Mouse (Mus musculus) cerebellum, postnatal 4 days (tissue): ENCODE results near the gene Brd7.

Experiments
- DNase-seq, 2 experiments: peaks; one replicate each; pipeline ENCODE4 v3.0.0; 2022; ENCODE audit warnings: low spot score in 2 of 2, mixed read lengths in 1 of 2

The Brd7 gene

DNA sequence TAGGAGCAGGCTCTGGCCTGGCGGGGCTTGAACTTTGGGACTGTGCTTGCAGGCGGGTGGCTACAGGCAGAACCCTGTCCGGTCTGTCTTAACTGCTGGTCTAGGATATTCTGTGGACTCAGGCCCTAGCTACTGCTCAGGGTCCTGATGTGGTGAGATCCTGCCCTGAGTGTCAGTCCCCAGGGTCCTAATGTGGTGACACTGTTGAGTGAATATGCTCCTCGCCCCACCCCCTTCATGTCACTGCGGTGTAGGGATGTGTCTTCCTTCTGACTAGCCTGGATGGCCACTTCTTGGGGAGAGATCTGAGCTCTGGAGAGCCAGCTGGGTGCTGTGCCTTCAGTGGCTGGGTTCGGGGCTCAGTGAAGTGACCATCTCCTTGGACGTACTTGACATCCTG lies 52.1 kb downstream of the Brd7 start:
- DNase-seq: no peak

DNA sequence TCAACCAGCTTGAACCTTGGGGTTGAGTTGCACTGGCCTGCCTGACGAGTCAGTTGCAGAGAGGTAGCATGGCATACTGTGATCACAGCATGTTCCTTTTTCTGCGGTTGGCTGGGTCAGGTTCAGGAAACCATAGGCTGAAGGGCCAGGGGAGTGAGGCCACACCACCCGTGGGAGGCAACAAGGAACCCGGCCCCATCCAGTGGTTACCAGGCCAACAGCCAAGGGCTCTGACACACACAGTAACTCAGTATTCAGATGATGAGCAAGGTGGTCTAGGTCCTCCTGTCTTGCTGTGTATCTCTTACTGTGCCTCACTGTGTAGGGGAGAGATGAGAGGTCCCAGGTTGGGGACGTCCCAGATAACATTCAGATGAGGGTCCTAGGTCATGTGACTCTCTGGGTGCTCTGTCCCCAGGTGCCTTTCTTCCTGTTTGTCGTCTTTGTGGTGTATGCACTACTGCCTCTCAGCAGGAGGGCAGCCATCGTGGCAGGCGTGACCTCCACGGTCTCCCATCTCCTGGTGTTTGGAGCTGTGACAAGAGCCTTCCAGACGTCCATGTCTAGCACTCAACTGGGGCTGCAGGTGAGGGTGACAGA lies 52.6 kb downstream of the Brd7 start:
- no peak for DNase-seq

DNA sequence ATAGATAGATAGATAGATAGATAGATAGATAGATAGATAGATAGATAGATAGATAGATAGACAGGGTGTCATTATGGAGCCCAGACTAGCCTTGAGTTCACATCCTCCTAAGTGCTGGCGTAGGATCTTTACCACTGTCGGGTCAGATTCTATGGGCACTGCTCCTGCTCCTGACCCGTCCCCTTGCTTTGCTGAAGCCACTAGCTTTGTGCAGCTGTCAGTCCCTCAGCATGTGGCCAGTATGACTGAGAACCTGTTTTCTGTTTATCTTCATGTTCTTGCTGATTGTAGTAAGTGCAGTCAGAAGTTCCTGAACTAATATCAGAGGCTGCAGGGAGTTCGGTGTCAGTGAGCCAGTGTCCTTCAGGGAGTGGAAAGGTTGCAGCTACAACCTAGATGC lies 54.3 kb downstream of the Brd7 start:
- no peak for DNase-seq

GRCm38 (mm10) chr8:88306511-88306910 lies 55.5 kb downstream of the Brd7 start:
- no peak for DNase-seq

- DNase-seq: no peak
Measured at GRCm38 (mm10) chr8:88305814-88306213, 56.2 kb downstream of the Brd7 start.

DNA sequence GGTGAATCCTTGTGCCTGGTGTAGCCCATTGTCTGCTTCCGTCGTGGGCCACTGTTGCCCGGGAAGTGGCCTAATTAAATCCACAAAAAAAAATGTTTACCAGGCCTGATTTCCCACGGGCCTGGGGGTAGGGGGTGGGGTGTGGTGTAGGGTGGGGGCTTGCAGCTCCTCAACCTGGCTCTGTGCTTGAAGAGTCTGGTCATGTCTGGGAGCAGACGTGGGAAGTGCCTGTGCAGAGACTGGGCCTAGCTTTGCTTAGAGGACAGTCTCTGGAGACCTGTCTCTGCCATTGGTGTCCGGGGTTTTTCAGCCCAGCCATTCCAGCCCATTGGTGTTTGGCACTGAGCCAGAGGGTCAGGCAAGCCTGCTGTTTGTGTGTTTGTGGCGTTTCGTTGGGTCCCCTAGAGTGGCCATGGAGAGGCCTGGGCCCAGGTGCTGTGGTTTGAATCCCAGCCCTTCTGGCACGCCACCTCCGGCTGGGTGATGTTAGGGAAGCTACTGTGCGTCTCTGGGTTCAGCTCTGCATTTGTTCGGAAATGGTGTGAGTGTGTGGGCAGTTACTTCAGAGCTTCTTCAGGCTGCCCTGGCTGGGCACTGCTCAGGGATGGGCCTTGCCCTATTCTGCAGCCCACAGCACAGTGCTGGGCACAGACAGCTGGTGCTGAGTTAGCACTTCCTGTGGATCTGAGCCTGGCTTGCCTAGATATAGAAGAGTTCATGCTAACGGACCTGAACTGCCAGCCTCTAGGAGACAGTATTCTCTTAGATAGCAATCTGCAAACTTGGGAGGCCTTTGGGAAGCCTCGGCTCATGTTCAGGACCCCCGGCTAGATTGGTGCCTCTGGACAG lies 60.2 kb downstream of the Brd7 start:
- DNase-seq: peak in 1 of 2 experiments; percentile 40

DNA sequence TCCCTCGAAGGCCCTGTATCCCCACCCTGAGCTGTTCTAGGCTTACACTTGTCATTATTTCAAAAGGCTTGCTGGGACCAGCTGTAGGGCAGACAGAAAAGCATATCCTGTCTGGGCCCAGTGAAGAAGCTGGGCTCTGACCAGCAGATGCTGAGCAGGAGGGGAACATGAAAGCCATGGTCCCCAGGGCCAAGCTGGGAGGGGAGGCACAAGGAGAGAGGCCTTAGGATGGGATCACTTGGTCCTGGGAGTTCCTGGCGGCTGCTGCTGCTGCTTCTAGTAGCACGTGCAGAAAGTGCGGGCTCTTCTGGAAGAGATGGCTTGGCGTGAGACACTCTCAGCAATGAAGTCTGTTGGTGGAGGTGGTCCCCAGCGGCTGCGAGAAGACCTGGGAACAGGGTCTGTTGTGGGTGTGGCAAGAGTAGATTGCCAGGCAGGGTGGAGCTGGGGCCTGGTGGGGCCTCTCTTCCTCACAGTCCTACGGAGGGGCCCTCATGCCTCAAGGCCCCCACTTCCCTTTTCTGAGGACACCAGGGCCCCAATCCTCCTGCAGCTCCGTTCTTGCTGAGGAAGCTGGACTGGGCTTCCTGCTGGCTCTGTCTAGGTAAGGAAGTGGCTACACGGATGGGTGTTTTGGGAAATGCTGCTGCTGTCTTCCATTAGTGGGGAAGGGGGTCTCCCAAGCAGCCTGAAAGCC lies 61.9 kb downstream of the Brd7 start:
- no peak for DNase-seq

DNA sequence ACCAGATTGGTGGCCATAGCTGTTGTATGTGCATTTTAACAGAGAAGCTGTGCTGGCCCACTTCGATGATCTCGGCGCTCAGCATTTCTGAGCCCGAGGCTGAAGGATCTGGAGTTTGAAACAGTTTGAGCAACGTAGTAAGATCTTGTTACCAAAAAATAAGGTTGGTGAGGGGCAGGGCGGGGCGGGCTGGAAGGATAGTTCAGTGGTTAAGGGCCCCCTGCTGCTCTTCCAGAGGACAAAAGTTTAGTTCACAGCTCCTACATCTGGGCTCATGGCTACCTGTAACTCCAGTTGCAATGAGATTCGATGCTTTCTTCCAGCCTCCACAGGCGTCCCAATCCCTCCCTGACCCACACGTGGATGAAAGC lies 63.3 kb downstream of the Brd7 start:
- DNase-seq: no peak

- no peak for DNase-seq
Measured at GRCm38 (mm10) chr8:88297976-88298732, 63.8 kb downstream of the Brd7 start.

DNA sequence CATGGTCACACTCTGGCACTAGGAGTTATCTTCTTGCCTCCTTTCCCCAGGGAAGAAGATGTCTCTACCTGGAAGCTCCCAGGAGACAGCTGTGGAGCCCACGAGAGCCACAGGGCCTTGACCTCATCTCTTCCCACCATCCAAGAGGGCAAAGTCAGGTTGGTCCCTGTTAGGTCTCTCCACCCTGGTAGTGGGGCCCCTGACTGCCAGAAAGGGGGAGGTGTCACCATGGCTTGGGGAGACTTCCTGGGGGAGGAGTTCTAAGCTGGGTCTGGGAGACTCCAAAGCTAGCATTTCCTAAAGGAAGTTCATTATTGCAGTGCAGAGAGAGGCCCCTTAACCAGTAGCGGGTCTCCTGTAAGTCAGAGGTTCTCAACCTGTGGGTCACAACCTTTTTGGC lies 67.0 kb downstream of the Brd7 start:
- no peak for DNase-seq

DNA sequence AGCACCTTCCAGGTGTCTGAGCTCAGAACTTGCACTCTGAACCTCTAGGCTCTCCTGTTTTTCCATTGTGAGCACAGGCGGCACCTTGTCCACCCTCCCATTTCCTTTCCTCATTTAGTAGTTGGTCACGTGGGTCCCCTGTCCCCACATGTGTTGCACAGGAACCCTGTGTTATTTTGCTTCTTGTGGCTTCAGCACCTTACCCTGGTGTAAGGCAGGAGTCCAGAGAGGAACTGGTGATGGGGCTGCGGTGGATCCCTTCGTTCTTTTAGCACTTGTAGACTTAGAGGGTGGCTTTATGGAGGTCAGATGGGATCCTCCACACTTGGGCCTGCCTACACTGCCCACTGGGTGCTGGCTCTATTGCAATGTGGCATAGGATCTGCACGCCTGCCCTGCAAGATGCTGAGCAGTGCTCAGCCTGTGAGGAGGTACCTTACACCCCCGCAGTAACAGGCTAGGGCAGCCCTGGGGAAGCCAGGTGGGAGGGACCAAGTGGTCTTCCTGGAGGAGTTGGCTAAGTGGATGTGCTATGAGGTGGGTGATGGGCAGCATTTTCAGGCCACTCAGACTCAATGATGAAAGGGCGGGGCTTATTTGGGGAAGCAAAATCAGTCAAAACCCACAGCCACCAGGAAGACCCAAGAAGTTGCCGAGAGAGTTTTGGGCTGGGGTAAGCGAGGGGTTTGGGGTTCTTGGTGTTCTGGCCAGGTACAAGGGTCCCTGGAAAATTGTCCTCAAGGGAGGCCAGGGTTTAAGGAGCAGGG lies 68.2 kb downstream of the Brd7 start:
- DNase-seq: no peak

GRCm38 (mm10) chr8:88292926-88293325 lies 69.1 kb downstream of the Brd7 start:
- DNase-seq: no peak

DNA sequence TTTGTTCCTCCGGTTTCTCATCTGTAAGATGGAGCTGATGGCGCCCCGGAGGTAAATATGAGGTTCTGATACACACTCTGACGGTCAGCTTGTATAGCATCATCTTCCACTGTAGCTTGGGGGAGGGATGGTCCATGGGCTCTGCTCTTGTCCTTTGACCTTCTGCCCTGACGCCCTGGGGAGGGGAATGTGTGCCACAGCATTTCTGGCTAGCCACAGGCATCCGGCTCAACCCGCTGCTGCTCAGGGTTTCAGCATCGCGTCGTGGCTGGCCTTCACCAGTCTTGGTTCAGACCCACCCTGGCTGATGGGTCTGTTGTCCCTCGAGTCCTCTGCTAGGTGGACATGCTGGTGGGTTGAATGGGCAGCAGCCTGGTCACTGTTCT lies 70.7 kb downstream of the Brd7 start:
- no peak for DNase-seq

DNA sequence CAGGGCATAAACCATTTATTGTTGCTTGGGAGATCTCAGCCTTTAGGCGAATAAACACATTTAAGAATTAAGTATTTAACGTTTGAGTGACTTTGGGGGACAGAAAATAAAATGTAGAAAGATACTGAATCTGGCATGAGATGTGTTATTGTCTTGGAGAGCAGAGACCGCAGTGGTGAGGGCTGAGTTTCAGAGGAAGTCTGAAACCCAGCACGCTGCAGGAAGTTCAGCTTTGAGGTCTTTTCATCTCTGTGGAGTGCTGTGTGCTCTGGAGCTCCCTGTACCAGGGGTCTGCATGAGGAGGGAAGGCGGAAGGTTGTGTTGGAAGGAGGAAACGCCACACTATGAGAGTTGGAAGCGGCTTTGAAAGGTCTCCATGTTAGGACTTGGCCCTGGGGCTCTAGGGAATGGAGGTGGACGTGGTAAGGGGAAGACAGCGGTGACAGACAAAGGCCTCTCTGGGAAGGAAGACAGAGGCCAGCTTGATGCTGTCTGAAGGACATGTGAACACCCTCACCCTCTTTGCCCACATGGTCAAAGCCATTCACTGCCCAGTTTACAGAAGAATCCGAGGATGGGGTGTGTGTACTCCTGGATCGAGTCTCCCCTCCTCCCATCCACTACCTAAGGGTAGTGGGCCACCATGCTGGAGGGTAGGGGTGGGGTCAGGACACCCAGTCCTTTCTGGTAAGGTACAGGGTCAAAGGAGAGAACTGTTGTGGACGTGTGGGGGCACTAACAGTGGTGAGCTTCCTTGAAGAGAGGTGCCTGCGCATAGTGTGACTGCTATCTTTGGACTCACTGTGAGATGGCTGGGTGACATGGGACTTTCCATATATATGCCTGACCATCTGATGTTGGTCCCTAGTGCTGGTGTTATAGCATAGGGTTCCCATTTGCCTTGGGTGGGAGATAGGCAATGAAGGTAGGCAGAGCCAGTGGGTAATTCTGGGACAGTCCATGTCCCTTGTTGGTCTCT lies 71.4 kb downstream of the Brd7 start:
- no peak for DNase-seq

GRCm38 (mm10) chr8:88289901-88290300 lies 72.1 kb downstream of the Brd7 start:
- DNase-seq: no peak

DNA sequence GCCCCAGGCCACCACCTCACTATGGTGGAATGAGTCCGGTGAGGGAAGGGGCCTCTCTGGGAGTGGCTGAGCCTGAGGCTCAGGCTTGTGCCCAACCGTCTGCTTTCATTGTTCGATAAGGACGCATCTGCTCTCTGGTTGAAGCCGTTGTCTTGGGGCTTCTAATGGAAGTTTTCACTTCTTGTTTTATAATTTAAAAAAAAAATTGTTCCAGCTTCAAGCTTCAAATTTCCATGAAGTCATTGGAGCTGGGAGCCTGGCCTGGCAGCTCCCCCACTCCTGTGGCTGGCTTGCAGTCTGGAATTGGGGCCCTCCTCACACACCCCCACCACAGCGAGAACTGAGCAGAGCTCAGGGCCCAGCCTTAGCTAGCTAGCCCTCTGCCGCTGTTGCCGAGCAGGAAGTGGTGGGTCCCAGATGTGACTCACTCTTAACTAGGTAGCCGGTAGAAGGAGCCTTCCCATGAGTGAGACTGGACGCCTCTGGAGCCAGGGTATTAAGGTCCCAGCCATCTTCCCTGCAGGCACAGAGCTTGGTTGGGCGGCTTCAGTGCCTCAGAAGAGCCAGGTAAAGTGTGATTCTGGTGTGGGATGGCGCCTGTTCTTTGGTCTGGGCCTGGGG lies 73.3 kb downstream of the Brd7 start:
- no peak for DNase-seq

DNA sequence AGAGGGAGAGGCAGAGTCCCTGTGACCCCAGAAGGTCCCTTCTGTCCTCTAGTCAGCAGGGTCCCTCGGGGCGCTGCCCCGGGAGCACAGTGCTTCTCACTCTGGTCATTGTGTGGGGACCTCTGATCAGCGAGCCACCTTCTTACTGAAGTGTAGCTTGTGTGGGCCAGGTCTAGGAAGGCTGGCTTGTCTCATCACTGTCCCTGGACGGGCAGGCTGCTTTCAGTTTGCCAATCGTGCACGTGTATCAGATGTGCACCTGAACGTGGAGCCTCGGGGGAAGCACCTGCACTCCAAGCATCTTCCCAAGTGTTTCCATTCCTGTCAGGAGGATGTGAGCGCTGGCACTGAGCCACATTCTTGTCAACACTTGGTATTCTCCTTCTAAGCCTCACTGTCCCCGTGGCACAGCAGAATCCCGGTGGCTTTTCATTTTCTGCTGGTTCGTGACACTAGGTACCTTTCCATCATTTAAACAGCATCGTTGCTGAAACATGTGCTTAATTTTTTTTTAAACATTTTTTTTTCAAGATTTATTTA lies 75.5 kb downstream of the Brd7 start:
- DNase-seq: no peak

DNA sequence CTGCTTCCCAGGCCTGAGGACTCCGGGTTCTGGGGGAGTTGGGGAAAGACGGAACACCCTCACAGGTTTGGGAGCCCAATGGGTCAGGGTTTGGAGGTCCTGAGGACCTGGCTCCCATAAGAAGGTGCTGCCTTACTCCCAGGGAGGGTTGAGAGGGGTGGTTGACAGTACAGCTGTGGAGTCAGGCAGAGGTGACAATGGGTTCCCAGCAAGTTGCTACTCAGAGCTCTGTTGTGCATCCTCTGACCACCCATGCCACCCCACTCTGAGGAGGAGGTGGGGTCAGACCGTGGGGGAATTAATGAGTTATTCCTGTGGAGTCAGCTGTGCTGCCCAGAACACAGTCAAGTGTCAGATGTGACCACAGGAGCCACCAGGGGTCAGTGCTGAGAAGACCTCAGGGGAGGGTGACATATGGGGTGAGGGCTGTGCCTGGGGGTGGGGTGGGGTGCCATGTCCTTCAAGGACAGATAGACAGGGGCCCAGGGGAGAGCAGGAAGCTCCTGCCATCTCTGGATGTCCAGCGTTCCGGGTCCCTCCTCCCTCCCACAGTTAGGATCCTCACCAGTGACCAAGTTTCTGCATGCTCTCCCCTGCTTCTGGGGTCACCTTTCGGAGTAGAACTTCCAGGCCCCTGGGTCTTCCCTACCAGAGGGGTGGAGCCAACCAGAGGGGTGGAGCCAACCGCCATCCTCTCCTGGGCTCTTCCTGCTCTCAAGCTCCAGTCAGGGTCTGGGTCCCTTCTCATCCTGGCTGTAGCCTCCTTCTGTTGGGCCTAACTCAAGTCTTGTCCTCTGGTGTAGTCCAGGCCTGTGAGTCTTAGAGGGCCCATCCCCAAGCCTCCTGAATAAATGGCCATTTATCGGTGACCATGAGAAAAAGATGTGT lies 76.3 kb downstream of the Brd7 start:
- DNase-seq: no peak
